Mouse (Mus musculus) olfactory bulb, adult 2 months (tissue): ENCODE data around the gene Rex1bd. TPM values are rescaled to one million over a fixed set of nuclear protein-coding genes. Genes with fewer than 3 reads are reported as not detected.

Experiments used
- H3K27ac ChIP-seq: fragments of 200-500 bp; 2 replicates; pipeline ENCODE4 v1.5.1; 2012; ENCODE audit warnings: low read depth, low read length; ENCODE audit not compliant: insufficient read depth
- H3K4me1 ChIP-seq: fragments of 200-500 bp; 2 replicates; pipeline ENCODE4 v1.6.1; 2012; ENCODE audit warnings: low read length; ENCODE audit not compliant: control insufficient read depth, insufficient read depth
- H3K4me3 ChIP-seq: fragments of 200-500 bp; 2 replicates; pipeline ENCODE4 v1.5.1; 2012; ENCODE audit warnings: mild to moderate bottlenecking, low read depth, low read length, moderate library complexity; ENCODE audit not compliant: insufficient read depth
- CTCF ChIP-seq: fragments of 200-500 bp; IDR thresholded peaks from 2 replicates; pipeline ENCODE4 v1.5.1; 2012; ENCODE audit warnings: low read depth, mild to moderate bottlenecking, low read length, moderate library complexity; ENCODE audit not compliant: insufficient read depth
- POLR2A ChIP-seq: fragments of 200-500 bp; IDR thresholded peaks from 2 replicates; pipeline ENCODE4 v1.6.1; 2012; ENCODE audit warnings: mild to moderate bottlenecking, low read depth, low read length, moderate library complexity; ENCODE audit not compliant: insufficient read depth
- WGBS: fragments of 180-500 bp; shearing (Covaris S2); methylation state at CpG from one replicate; pipeline ENCODE4 v1.1.7; 2018; 5-methylcytosine and 5-hydroxymethylcytosine counted together
- polyA plus RNA-seq: library from polyadenylated mRNA; stranded (reverse); fragments of >200 nt; gene quantifications from 2 replicates; pipeline ENCODE4 v1.2.4, GENCODE M21; 2012; ENCODE audit warnings: low replicate concordance; ENCODE audit not compliant: missing spikeins, insufficient read depth, insufficient read length

Rex1bd gene
- polyA plus RNA-seq, 1 experiment, result not detected

- H3K4me1 ChIP-seq, result peaks cover 36% of the 10 kb centered on the region
- TF ChIP-seq CTCF, result no peak
- TF ChIP-seq POLR2A, result no peak
- no peak overlapping the region for H3K4me3 ChIP-seq
- WGBS, result 95% methylated on average over 1 of the region's 1 CpGs
- no peak overlapping the region for H3K27ac ChIP-seq
Measured at GRCm38 (mm10) chr8:70456996-70457395, 49.6 kb downstream of the Rex1bd start.

Other genes with a start within 250 kb of the Rex1bd start
- gene Homer3, start 223.9 kb downstream of the Rex1bd start, polyA plus RNA-seq, result not detected in 2 replicates
- gene Ddx49, start 204.3 kb downstream of the Rex1bd start, polyA plus RNA-seq, result not detected in 2 replicates
- gene Cope, start 204.2 kb downstream of the Rex1bd start, polyA plus RNA-seq, result not detected in 2 replicates
- not detected in 2 replicates for gene Cers1, start 191.0 kb downstream of the Rex1bd start, polyA plus RNA-seq
- gene Gdf1, start 176.9 kb downstream of the Rex1bd start, polyA plus RNA-seq, result not detected in 2 replicates
- gene Upf1, start 153.5 kb downstream of the Rex1bd start, polyA plus RNA-seq, result not detected in 2 replicates
- gene Comp, start 133.2 kb downstream of the Rex1bd start, polyA plus RNA-seq, result not detected in 2 replicates
- not detected in 2 replicates for gene Crtc1, start 67.2 kb downstream of the Rex1bd start, polyA plus RNA-seq
- gene Klhl26, start 29.8 kb downstream of the Rex1bd start, polyA plus RNA-seq, result not detected in 2 replicates
- not detected in 2 replicates for gene Tmem59l, start 19.4 kb downstream of the Rex1bd start, polyA plus RNA-seq
- not detected in 2 replicates for gene Crlf1, start 13.6 kb downstream of the Rex1bd start, polyA plus RNA-seq
- gene Uba52, start 4.0 kb upstream of the Rex1bd start, polyA plus RNA-seq, result 789 TPM in 1 of 2 replicates, not detected in the other
- gene Fkbp8, start 21.0 kb upstream of the Rex1bd start, polyA plus RNA-seq, result not detected in 2 replicates
- gene Kxd1, start 21.2 kb upstream of the Rex1bd start, polyA plus RNA-seq, result not detected in 2 replicates
- gene Ell, start 32.7 kb upstream of the Rex1bd start, polyA plus RNA-seq, result not detected in 2 replicates
- gene Isyna1, start 87.6 kb upstream of the Rex1bd start, polyA plus RNA-seq, result not detected in 2 replicates
- not detected in 2 replicates for gene Ssbp4, start 102.1 kb upstream of the Rex1bd start, polyA plus RNA-seq
- gene Lrrc25, start 109.4 kb upstream of the Rex1bd start, polyA plus RNA-seq, result not detected in 2 replicates
- gene Gdf15, start 125.7 kb upstream of the Rex1bd start, polyA plus RNA-seq, result not detected in 2 replicates
- gene Pgpep1, start 153.6 kb upstream of the Rex1bd start, polyA plus RNA-seq, result not detected in 2 replicates
- gene Lsm4, start 166.5 kb upstream of the Rex1bd start, polyA plus RNA-seq, result not detected in 2 replicates
- gene Jund, start 192.2 kb upstream of the Rex1bd start, polyA plus RNA-seq, result not detected in 2 replicates
- not detected in 2 replicates for gene Iqcn, start 196.7 kb upstream of the Rex1bd start, polyA plus RNA-seq
- gene Gm3336, start 211.8 kb upstream of the Rex1bd start, polyA plus RNA-seq, result not detected in 2 replicates
- gene Pde4c, start 217.0 kb upstream of the Rex1bd start, polyA plus RNA-seq, result not detected in 2 replicates
- 431 and 581 TPM in 2 replicates for gene Rab3a, start 247.9 kb upstream of the Rex1bd start, polyA plus RNA-seq